In genomic region chr7:56291468-56292115, GRCm38 (mm10) we compare ENCODE assay signal across 8 mouse cellular contexts. TPM values are rescaled to one million over a fixed set of nuclear protein-coding genes. Genes with fewer than 3 reads are reported as not detected.
A peak's percentile ranks its signal among the peaks of the same experiment; 100 is the strongest.
DNase-seq lines count a peak whose midpoint lies in the region; ATAC-seq lines count a peak whose summit lies in the region.

No protein-coding gene starts in this region.

- H3K9ac ChIP-seq in embryonic facial prominence, embryonic 14.5 days (ENCODE audit: low read depth, low read length), result no peak overlapping the region
- H3K9ac ChIP-seq in neural tube, embryonic 14.5 days (replicated peaks; ENCODE audit: low read depth, low read length), result no peak overlapping the region

- H3K27ac ChIP-seq in embryonic facial prominence, embryonic 14.5 days (replicated peaks; ENCODE audit: low read depth, low read length), result no peak overlapping the region
- H3K27ac ChIP-seq in neural tube, embryonic 14.5 days (ENCODE audit: low read depth, low read length), result no peak overlapping the region

- H3K4me1 ChIP-seq in embryonic facial prominence, embryonic 14.5 days (ENCODE audit: control insufficient read depth, insufficient read depth, low read length), result no peaks in the 10 kb centered on the region
- no peaks in the 10 kb centered on the region for H3K4me1 ChIP-seq in neural tube, embryonic 14.5 days (ENCODE audit: control insufficient read depth, insufficient read depth, low read length)

- intact Hi-C loops in left cerebral cortex, postnatal 4 days (cut with DNase I), result loop anchor here (5.0 kb wide), 1 partner anchor 1096 kb away; the partner anchor contains the start of gene Gabrg3

- no peak overlapping the region for H3K4me2 ChIP-seq in embryonic facial prominence, embryonic 14.5 days (ENCODE audit: low read depth, low read length)
- no peak overlapping the region for H3K4me2 ChIP-seq in neural tube, embryonic 14.5 days (ENCODE audit: low read depth, low read length)

- no peak for ATAC-seq in embryonic facial prominence, embryonic 14.5 days (ENCODE audit: low read depth)
- ATAC-seq in neural tube, embryonic 14.5 days (ENCODE audit: low read depth), result peak; percentile 87
- no peak for ATAC-seq in activated CD4-positive, CD25-positive, alpha-beta regulatory T cell, adult 4 months

- no peaks in the 10 kb centered on the region for H3K27me3 ChIP-seq in embryonic facial prominence, embryonic 14.5 days (replicated peaks; ENCODE audit: control insufficient read depth, insufficient read depth, low read length)
- H3K27me3 ChIP-seq in neural tube, embryonic 14.5 days (ENCODE audit: control insufficient read depth, insufficient read depth, low read length), result no peaks in the 10 kb centered on the region

- no peak overlapping the region for H3K4me3 ChIP-seq in embryonic facial prominence, embryonic 14.5 days (ENCODE audit: low read depth, low read length)
- no peak overlapping the region for H3K4me3 ChIP-seq in neural tube, embryonic 14.5 days (ENCODE audit: low read depth, low read length)

- H3K9me3 ChIP-seq in embryonic facial prominence, embryonic 14.5 days (ENCODE audit: control insufficient read depth, low read length), result no peaks in the 10 kb centered on the region
- no peaks in the 10 kb centered on the region for H3K9me3 ChIP-seq in neural tube, embryonic 14.5 days (ENCODE audit: control insufficient read depth, low read length)

- peak; percentile 57 for DNase-seq in ovary, postnatal 14 days (ENCODE audit: low spot score)
- DNase-seq in ovary, adult 18-20 months (ENCODE audit: low spot score), result no peak
- peak; percentile 42 to 77 for DNase-seq in adrenal gland, postnatal 36 days
- DNase-seq in embryonic facial prominence, embryonic 14.5 days (ENCODE audit: low spot score), result peak; percentile 65
- DNase-seq in hindlimb bud, embryonic 11.5 days (ENCODE audit: extremely low spot score, low read depth, low spot score), result peak; percentile 47
- peak; percentile 67 for DNase-seq in left cerebral cortex, postnatal 4 days

- H3K36me3 ChIP-seq in embryonic facial prominence, embryonic 14.5 days (ENCODE audit: control insufficient read depth, insufficient read depth, low read length), result no peaks in the 10 kb centered on the region
- no peaks in the 10 kb centered on the region for H3K36me3 ChIP-seq in neural tube, embryonic 14.5 days (ENCODE audit: control insufficient read depth, insufficient read depth, low read length)

- WGBS in embryonic facial prominence, embryonic 14.5 days, result 34% methylated on average over 6 of the region's 6 CpGs
- WGBS in neural tube, embryonic 14.5 days, result 29% methylated on average over 6 of the region's 6 CpGs

RNA-seq across cellular contexts. Expression of gene Oca2, which starts 52.0 kb away (rescaled TPM):
- total RNA-seq in adrenal gland, postnatal 36 days (2021), result 1 to 10 TPM; 5.3 to 6.4 TPM
- 0.21 and 0.33 TPM in 2 replicates for polyA plus RNA-seq in embryonic facial prominence, embryonic 14.5 days (2014; fragmentation: Nextera tagmentation; extraction: Ambion mirVana)
- total RNA-seq in left cerebral cortex, postnatal 4 days (2021), result 1 to 10 TPM in 1 of 2 experiments, under 1 TPM in 1; 0.92 to 1.3 TPM
- 0.37 and 0.39 TPM in 2 replicates for polyA plus RNA-seq in neural tube, embryonic 14.5 days (2014; fragmentation: Nextera tagmentation; extraction: Ambion mirVana)
- polyA plus RNA-seq in activated CD4-positive, CD25-positive, alpha-beta regulatory T cell, adult 4 months (2017; shearing (Covaris generic)), result not detected
